Mouse (Mus musculus): ENCODE measurements at regions not wholly inside any gene's neighbourhood (a gene's known extent, or its start where the extent isn't known, plus 50 kb on each side); places are given as distances from the start of the nearest gene placed in this dataset.

DNA sequence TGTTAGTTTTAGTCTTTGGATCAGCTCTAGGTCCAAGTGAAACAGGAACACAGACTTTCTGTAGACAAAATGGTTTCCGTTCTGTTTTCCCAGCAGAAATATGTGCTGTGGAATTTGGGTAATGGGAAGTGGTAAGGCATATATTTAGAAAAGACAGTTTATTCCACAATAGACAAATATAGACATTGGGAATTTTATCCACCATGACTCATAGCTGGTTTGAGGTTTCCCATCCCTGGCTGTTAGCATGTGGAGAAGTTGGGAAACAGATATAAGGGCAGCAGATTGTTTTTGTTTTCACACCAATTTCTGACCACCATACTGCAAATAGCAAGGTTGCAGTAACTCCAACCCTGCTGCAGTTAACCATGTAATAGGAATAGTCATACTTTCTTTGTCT is 385.0 kb upstream of the Adam34 start:
- 89% methylated on average over 1 of the region's 1 CpGs for WGBS

DNA sequence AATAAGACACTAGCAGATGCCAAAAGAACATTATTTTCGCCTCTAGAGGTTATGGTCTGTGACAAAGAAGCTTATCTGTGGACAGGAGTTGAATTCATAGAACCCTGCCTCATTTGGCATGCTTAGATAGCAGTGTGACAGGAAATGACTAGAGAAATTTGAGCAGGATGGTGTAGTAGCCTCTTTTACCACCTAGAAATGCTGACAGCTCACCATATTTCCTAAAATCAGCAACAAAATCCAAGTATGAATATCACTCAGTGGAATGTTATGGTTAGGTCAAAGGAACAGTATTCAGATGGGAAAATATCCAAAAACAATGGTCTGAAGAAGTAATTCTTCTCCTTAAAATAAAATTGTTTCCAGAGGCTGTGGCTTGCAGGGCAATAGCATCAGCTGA is 383.6 kb upstream of the Adam34 start:
- Histone ChIP-seq H3K36me3 (replicated peaks) (no peaks in the 10 kb centered on the region), H3K9me3 (no peaks in the 10 kb centered on the region), H3K4me3 (no peak overlapping the region), H3K27ac (no peak overlapping the region), H3K27me3 (ENCODE audit: poor library complexity, severe bottlenecking) (no peaks in the 10 kb centered on the region), H3K4me1 (no peaks in the 10 kb centered on the region)
- 81% methylated on average over 1 of the region's 1 CpGs for WGBS
- DNase-seq (ENCODE audit: extremely low spot score, low spot score) = no peak

More for the DNA sequence above, 385.0 kb upstream of the Adam34 start:
- Histone ChIP-seq H3K9me3 (no peaks in the 10 kb centered on the region), H3K4me1 (no peaks in the 10 kb centered on the region), H3K4me3 (no peak overlapping the region), H3K27me3 (ENCODE audit: poor library complexity, severe bottlenecking) (no peaks in the 10 kb centered on the region), H3K36me3 (replicated peaks) (no peaks in the 10 kb centered on the region), H3K27ac (no peak overlapping the region)
- no peak for DNase-seq (ENCODE audit: extremely low spot score, low spot score)

DNA sequence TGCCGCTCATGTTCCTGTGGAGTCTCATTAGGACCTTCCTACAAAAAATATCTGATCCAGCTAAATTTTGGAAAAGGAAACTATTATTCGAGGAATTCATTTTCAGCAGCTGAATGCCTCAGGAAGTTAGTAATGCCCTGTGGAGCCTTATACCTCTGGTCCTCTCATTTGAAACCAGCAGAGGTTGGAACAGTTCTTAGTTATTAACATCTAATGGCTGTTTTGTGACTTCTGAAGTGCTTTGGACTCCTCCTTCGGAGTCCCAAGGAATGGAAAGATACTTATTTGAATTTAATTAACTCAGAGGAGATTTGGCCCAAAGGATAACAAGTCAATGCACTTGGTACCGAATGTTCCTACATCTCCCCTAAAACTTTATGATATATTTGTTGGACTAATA is 372.2 kb upstream of the Adam34 start:
- Histone ChIP-seq H3K9me3 (no peaks in the 10 kb centered on the region), H3K4me3 (no peak overlapping the region), H3K36me3 (replicated peaks) (no peaks in the 10 kb centered on the region), H3K27ac (no peak overlapping the region), H3K4me1 (0 out of 2 replicates have a peak, but pooled peaks cover 4% of the 10 kb centered on the region), H3K27me3 (ENCODE audit: poor library complexity, severe bottlenecking) (no peaks in the 10 kb centered on the region)
- DNase-seq (ENCODE audit: extremely low spot score, low spot score) = no peak
- WGBS = 90% methylated on average over 4 of the region's 4 CpGs

DNA sequence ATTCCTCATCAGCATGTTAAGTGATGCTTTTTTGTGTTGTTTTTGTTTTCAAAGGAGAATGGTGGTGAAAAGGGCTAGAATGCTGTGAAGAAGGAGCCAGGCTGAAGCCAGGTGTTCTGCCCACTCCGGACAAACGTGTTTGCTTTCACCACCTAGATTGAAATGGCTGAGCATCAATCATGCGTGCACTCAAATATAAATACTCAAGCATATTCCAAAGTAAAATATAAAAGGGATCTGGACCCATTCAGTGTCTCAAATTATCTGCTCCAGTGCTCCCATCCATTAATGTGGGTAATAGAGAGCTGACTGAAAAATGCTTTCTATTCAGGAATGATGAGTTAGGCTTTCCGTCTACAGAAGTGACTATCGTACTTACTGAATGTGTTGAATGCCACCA is 349.0 kb upstream of the Adam34 start:
- Histone ChIP-seq H3K27ac (no peak overlapping the region), H3K27me3 (ENCODE audit: poor library complexity, severe bottlenecking) (peaks cover 13% of the 10 kb centered on the region), H3K36me3 (replicated peaks) (no peaks in the 10 kb centered on the region), H3K4me3 (no peak overlapping the region), H3K4me1 (peaks cover 19% of the 10 kb centered on the region), H3K9me3 (no peaks in the 10 kb centered on the region)
- no peak for DNase-seq (ENCODE audit: extremely low spot score, low spot score)
- 38% methylated on average over 5 of the region's 5 CpGs for WGBS

DNA sequence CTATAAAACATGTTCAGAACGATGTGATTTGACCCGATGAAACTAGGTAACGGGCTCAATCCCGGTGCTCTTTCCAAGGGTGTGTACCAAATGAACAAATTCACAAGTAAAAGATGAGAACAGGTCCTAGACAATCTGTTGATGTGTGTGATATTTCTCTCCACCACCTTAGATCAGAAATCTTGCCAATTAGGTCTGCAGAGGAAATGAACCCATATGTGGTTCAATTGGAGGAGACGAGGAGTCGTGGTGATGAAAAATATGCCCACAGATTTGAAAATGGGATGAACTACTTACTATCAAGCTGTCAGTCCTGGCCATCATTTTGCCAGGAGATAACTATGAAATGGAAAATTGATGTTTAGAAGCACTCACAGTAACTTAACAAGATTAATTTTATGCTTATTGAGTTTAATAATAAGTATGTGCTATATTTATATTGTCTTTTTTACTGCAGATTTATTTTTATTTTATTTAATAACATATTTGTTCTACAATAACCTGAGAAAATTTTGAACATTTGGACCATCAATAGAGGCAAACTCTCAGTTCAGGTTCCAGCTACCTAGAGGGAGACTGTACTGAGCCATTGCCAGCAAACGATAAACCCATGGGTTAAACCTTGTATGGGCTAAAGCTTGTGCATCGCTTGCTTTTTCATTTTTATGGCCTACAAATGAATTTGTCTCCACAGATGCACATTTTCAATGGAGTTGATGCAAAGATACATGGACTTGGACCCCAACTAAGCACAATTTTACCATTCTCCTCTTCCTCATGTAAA is 332.9 kb upstream of the Adam34 start:
- H3K27me3 ChIP-seq (ENCODE audit: poor library complexity, severe bottlenecking) = no peaks in the 10 kb centered on the region
- no peaks in the 10 kb centered on the region for H3K4me1 ChIP-seq
- no peaks in the 10 kb centered on the region for H3K36me3 ChIP-seq (replicated peaks)
- no peak overlapping the region for H3K4me3 ChIP-seq
- 95% methylated on average over 8 of the region's 8 CpGs for WGBS
- H3K9me3 ChIP-seq = no peaks in the 10 kb centered on the region
- H3K27ac ChIP-seq = no peak overlapping the region
- DNase-seq (ENCODE audit: extremely low spot score, low spot score) = no peak

DNA sequence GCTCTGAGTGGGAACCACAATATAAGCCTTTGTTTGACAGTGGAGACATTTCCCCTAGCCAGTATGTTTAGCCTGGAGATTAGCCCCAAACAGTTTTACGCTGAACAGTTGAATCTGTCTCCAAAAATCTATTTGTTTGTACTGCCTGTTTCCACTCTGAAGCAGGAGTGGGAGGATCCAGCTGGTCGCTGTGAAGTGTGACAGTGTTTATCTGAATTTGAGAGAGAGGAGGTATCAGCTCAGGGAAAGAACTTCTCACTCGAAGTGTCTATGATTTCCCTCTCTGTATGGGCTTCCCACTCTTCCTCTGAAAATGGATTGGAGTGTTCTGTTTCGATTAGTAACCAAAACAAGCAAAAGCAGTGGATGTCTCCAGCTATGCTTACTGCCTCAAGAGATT is 324.4 kb upstream of the Adam34 start:
- no peak overlapping the region for H3K4me3 ChIP-seq
- 76% methylated on average over 4 of the region's 4 CpGs for WGBS
- H3K9me3 ChIP-seq = no peaks in the 10 kb centered on the region

DNA sequence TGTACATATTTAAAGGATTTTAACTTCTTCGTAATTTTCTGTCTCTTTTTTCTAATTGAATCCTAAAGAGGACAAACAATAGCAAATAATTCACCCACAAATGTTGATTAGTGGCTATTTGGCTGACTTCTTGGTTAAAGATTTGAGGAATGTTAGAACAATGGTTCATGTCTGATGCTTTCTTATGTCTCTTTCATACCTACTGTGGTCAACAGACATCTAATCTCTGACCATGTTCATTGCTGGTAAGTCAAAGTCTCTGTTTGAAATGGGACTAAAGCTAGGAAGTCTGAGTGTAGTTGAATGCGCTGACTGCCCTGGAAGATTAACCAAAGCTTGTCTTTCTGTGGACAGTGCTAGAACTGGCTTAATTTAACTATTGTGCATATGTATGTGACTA is 321.5 kb upstream of the Adam34 start:
- Histone ChIP-seq H3K9me3 (no peaks in the 10 kb centered on the region), H3K27me3 (ENCODE audit: poor library complexity, severe bottlenecking) (no peaks in the 10 kb centered on the region), H3K36me3 (replicated peaks) (no peaks in the 10 kb centered on the region), H3K27ac (no peak overlapping the region), H3K4me3 (no peak overlapping the region), H3K4me1 (no peaks in the 10 kb centered on the region)
- no peak for DNase-seq (ENCODE audit: extremely low spot score, low spot score)
- WGBS = 91% methylated on average over 2 of the region's 2 CpGs

More for the DNA sequence above, 324.4 kb upstream of the Adam34 start:
- Histone ChIP-seq H3K36me3 (replicated peaks) (no peaks in the 10 kb centered on the region), H3K27ac (no peak overlapping the region), H3K27me3 (ENCODE audit: poor library complexity, severe bottlenecking) (no peaks in the 10 kb centered on the region), H3K4me1 (no peaks in the 10 kb centered on the region)
- DNase-seq (ENCODE audit: extremely low spot score, low spot score) = no peak

DNA sequence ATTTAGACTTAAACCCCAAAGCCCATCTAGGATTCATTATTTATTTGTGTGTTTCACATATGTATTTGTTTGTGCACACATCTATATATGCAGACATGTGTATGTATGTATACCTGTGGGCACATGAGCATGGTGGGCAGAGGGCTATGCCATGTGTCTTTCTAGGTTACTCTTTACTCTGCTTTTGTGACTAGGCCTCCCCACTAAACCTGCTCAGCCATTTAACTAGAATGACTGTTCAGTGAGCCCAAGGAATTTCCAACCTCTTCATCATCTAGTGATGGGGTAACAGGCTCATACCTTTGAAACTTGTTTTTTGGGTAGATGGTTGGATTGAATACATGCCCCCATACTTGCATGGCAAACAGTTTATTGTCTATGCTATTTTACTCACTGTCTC is 321.1 kb upstream of the Adam34 start:
- Histone ChIP-seq H3K4me3 (no peak overlapping the region), H3K36me3 (replicated peaks) (no peaks in the 10 kb centered on the region), H3K9me3 (no peaks in the 10 kb centered on the region), H3K27me3 (ENCODE audit: poor library complexity, severe bottlenecking) (no peaks in the 10 kb centered on the region), H3K27ac (no peak overlapping the region), H3K4me1 (no peaks in the 10 kb centered on the region)
- no peak for DNase-seq (ENCODE audit: extremely low spot score, low spot score)

DNA sequence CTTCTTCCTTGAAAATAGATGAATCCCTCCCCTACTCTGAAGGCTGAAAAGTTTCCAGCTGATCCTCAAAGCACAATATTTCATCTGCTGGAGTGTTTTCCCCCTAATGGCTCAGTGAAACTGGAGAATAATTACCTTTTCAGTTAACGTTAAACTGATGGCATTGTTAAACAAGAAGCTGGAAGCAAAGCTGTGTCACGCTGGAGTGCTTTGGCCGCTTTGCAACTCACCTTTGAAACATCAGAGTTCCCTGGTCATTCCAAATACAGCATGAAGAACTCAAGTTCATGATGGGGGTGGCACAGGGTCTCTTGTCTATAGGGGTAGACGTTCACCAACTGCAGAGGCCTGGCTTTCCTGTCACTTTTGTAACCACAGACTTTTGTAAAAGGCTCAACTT is 317.9 kb upstream of the Adam34 start:
- H3K4me1 ChIP-seq = no peaks in the 10 kb centered on the region
- DNase-seq (ENCODE audit: extremely low spot score, low spot score) = no peak
- H3K4me3 ChIP-seq = no peak overlapping the region
- H3K36me3 ChIP-seq (replicated peaks) = no peaks in the 10 kb centered on the region
- no peaks in the 10 kb centered on the region for H3K27me3 ChIP-seq (ENCODE audit: poor library complexity, severe bottlenecking)
- 77% methylated on average over 4 of the region's 4 CpGs for WGBS
- H3K9me3 ChIP-seq = no peaks in the 10 kb centered on the region
- H3K27ac ChIP-seq = no peak overlapping the region

DNA sequence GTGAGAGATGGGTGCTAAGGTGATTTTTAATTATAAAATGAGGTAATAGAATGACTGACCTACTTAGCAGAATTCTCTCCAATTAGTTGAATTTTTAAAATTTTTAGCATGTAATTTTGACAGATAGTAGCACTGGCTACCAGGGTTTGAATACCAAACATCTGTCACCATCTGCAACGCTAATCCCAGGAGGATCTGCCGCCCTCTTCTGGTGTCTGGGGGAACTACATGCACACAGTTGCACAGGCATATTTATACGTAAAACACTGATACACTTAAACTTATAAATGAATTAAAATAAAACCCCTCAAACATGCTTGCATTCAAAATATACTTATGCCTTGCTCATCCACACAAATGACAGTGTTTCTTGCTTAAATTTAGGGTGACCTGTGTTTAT is 316.1 kb upstream of the Adam34 start:
- H3K27me3 ChIP-seq (ENCODE audit: poor library complexity, severe bottlenecking) = no peaks in the 10 kb centered on the region
- no peak overlapping the region for H3K27ac ChIP-seq
- DNase-seq (ENCODE audit: extremely low spot score, low spot score) = peak; percentile 38
- H3K9me3 ChIP-seq = no peaks in the 10 kb centered on the region
- H3K36me3 ChIP-seq (replicated peaks) = no peaks in the 10 kb centered on the region
- WGBS = 23% methylated on average over 3 of the region's 3 CpGs
- H3K4me1 ChIP-seq = no peaks in the 10 kb centered on the region
- H3K4me3 ChIP-seq = no peak overlapping the region

DNA sequence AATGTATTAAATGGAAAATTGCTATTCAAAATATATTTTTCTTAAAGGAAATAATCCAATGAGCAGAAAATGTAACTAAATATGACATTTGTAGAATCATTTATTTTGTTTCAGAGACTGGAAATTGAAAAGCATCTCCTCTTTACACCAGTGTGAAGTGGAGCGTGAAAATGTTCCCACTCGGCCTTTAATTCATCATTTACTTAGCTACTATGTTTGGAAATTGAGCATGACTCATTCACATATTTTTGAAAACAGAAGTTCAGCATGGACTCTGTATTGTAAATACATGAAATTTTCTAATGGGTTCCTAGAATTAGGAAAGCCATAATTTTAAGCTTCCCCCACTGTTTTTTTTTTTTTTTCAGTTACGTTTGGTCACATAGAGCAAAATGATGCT is 314.2 kb upstream of the Adam34 start:
- H3K36me3 ChIP-seq (replicated peaks) = no peaks in the 10 kb centered on the region
- DNase-seq (ENCODE audit: extremely low spot score, low spot score) = no peak
- H3K9me3 ChIP-seq = no peaks in the 10 kb centered on the region
- WGBS = 90% methylated on average over 3 of the region's 3 CpGs
- H3K4me1 ChIP-seq = no peaks in the 10 kb centered on the region
- no peak overlapping the region for H3K27ac ChIP-seq
- H3K27me3 ChIP-seq (ENCODE audit: poor library complexity, severe bottlenecking) = no peaks in the 10 kb centered on the region
- no peak overlapping the region for H3K4me3 ChIP-seq

Measured in forebrain, embryonic 10.5 days (tissue).